Mouse (Mus musculus) heart, adult 2 months (tissue): ENCODE measurements around the gene Prrt1. TPM values are rescaled to one million over a fixed set of nuclear protein-coding genes. Genes with fewer than 3 reads are reported as not detected.

Experiments
- DNase-seq, 2 experiments: peaks; one replicate each; pipeline ENCODE4 v3.0.0; 2021
- H3K27ac ChIP-seq: fragments of 200-600 bp; 2 replicates; pipeline ENCODE4 v1.8.1; 2022
- H3K27me3 ChIP-seq: fragments of 200-500 bp; 2 replicates; pipeline ENCODE4 v1.6.1; 2012; ENCODE audit warnings: mild to moderate bottlenecking, low read length, inconsistent platforms, mixed read lengths; ENCODE audit not compliant: control insufficient read depth, insufficient read depth
- H3K36me3 ChIP-seq: fragments of 200-500 bp; 2 replicates; pipeline ENCODE4 v1.6.1; 2012; ENCODE audit warnings: low read length, inconsistent platforms; ENCODE audit not compliant: control insufficient read depth, insufficient read depth
- H3K4me1 ChIP-seq: fragments of 200-500 bp; 2 replicates; pipeline ENCODE4 v1.6.1; 2011; ENCODE audit warnings: low read length; ENCODE audit not compliant: control insufficient read depth, insufficient read depth
- H3K4me3 ChIP-seq: fragments of 200-600 bp; 2 replicates; pipeline ENCODE4 v1.8.1; 2022
- H3K79me2 ChIP-seq: fragments of 200-500 bp; replicated peaks from 2 replicates; pipeline ENCODE4 v1.6.1; 2012; ENCODE audit warnings: mild to moderate bottlenecking, inconsistent platforms, low read length, moderate library complexity, mixed read lengths; ENCODE audit not compliant: control insufficient read depth, insufficient read depth
- H3K9ac ChIP-seq: fragments of 200-500 bp; 2 replicates; pipeline ENCODE4 v1.6.1; 2012; ENCODE audit warnings: low read depth, mild to moderate bottlenecking, control low read depth, inconsistent platforms, low read length, mixed read lengths
- CTCF ChIP-seq: fragments of 200-600 bp; IDR thresholded peaks from 2 replicates; pipeline ENCODE4 v1.8.1; 2022; ENCODE audit warnings: antibody characterized with exemption, mild to moderate bottlenecking, moderate library complexity
- EP300 ChIP-seq: fragments of 200-500 bp; IDR thresholded peaks from 2 replicates; pipeline ENCODE4 v1.6.1; 2011; ENCODE audit warnings: low read depth, low read length, control low read depth; ENCODE audit not compliant: insufficient read depth
- POLR2A ChIP-seq: fragments of 200-500 bp; IDR thresholded peaks from 2 replicates; pipeline ENCODE4 v1.6.1; 2011; ENCODE audit warnings: mild to moderate bottlenecking, low read depth, low read length, control low read depth; ENCODE audit not compliant: insufficient read depth
- WGBS: fragments of 180-500 bp; shearing (Covaris S2); methylation state at CpG from one replicate; pipeline ENCODE4 v1.1.7; 2018; 5-methylcytosine and 5-hydroxymethylcytosine counted together
- intact Hi-C: fragments of 180-260 bp; cut with DNase I; formaldehyde crosslinking; loops from one replicate; pipeline ENCODE4 v1.15.1; 2025
- polyA plus RNA-seq: library from polyadenylated mRNA; depleted of rRNA; stranded (reverse); fragments of >200 nt; gene quantifications from 2 replicates; pipeline ENCODE4 v1.2.3, GENCODE M21; 2012
- total RNA-seq, 2 experiments: library from RNA; stranded (reverse); gene quantifications; 2 replicates each; pipeline ENCODE4 v1.2.3; 2021

Prrt1 gene
- total and polyA plus RNA-seq, 3 experiments = 0.86 to 7.0 (median 1.4) TPM

- peaks cover 2% of the 10 kb centered on the region; the same call in 1 of the 2 replicates for H3K4me1 ChIP-seq
- H3K4me3 ChIP-seq = no peak overlapping the region
- no peak overlapping the region for H3K9ac ChIP-seq
- WGBS = 46% methylated on average over 11 of the region's 11 CpGs
- H3K36me3 ChIP-seq = no peaks in the 10 kb centered on the region
- intact Hi-C loops = no loop called here
- TF ChIP-seq POLR2A (no peak), EP300 (no peak), CTCF (no peak)
- no peaks in the 10 kb centered on the region for H3K79me2 ChIP-seq
- no peak overlapping the region for H3K27ac ChIP-seq
- no peak for DNase-seq
- H3K27me3 ChIP-seq = peaks cover 18% of the 10 kb centered on the region
These were observed 45.3 kb downstream of the Prrt1 start for GRCm38 (mm10) chr17:34674524-34675204.

- Histone ChIP-seq H3K27me3 (peaks cover 18% of the 10 kb centered on the region), H3K36me3 (no peaks in the 10 kb centered on the region), H3K79me2 (no peaks in the 10 kb centered on the region), H3K4me1 (peaks cover 2% of the 10 kb centered on the region; the same call in 1 of the 2 replicates), H3K27ac (no peak overlapping the region), H3K9ac (no peak overlapping the region), H3K4me3 (no peak overlapping the region)
- no peak for TF ChIP-seq EP300
- TF ChIP-seq POLR2A = no peak
- no peak for TF ChIP-seq CTCF
- WGBS = 53% methylated on average over 13 of the region's 13 CpGs
- intact Hi-C loops = no loop called here
- no peak for DNase-seq
These were observed 46.1 kb downstream of the Prrt1 start for GRCm38 (mm10) chr17:34675205-34676092.

- H3K79me2 ChIP-seq = no peaks in the 10 kb centered on the region
- peaks cover 16% of the 10 kb centered on the region for H3K27me3 ChIP-seq
- 47% methylated on average over 6 of the region's 6 CpGs for WGBS
- no peak overlapping the region for H3K4me3 ChIP-seq
- TF ChIP-seq CTCF = no peak
- no peak for TF ChIP-seq EP300
- TF ChIP-seq POLR2A = no peak
- H3K27ac ChIP-seq = no peak overlapping the region
- H3K36me3 ChIP-seq = no peaks in the 10 kb centered on the region
- H3K4me1 ChIP-seq = peaks cover 5% of the 10 kb centered on the region
- no peak overlapping the region for H3K9ac ChIP-seq
- no peak for DNase-seq
- intact Hi-C loops = no loop called here
These were observed 46.7 kb downstream of the Prrt1 start for GRCm38 (mm10) chr17:34676093-34676460.

- Histone ChIP-seq H3K9ac (no peak overlapping the region), H3K4me1 (peaks cover 7% of the 10 kb centered on the region), H3K79me2 (no peaks in the 10 kb centered on the region), H3K36me3 (no peaks in the 10 kb centered on the region), H3K27ac (no peak overlapping the region), H3K4me3 (no peak overlapping the region), H3K27me3 (peaks cover 10% of the 10 kb centered on the region)
- intact Hi-C loops = no loop called here
- TF ChIP-seq EP300 (no peak), POLR2A (no peak), CTCF (no peak)
- DNase-seq = no peak
- WGBS = 69% methylated on average over 12 of the region's 12 CpGs
These were observed 47.3 kb downstream of the Prrt1 start for GRCm38 (mm10) chr17:34676671-34677070.

- TF ChIP-seq EP300 (no peak), POLR2A (no peak), CTCF (no peak)
- DNase-seq = no peak
- H3K27me3 ChIP-seq = no peaks in the 10 kb centered on the region
- H3K4me3 ChIP-seq = no peak overlapping the region
- H3K4me1 ChIP-seq = peaks cover 27% of the 10 kb centered on the region
- no peaks in the 10 kb centered on the region for H3K79me2 ChIP-seq
- 87% methylated on average over 26 of the region's 26 CpGs for WGBS
- H3K9ac ChIP-seq = no peak overlapping the region
- intact Hi-C loops = loop anchor here (2.0 kb wide), 1 partner anchor 25 kb away; no protein-coding TSS in a partner anchor
- no peaks in the 10 kb centered on the region for H3K36me3 ChIP-seq
- no peak overlapping the region for H3K27ac ChIP-seq
These were observed 50.9 kb downstream of the Prrt1 start for GRCm38 (mm10) chr17:34680191-34680590.
